Mouse (Mus musculus) cerebellum, adult 2 months (tissue): ENCODE data around the gene Fstl1.

Experiments
- CTCF ChIP-seq: fragments of 200-500 bp; IDR thresholded peaks from 2 replicates; pipeline ENCODE4 v1.5.1; 2011; ENCODE audit warnings: low read depth, mild to moderate bottlenecking, control low read depth, low read length, moderate library complexity, borderline replicate concordance; ENCODE audit not compliant: insufficient read depth
- POLR2A ChIP-seq: fragments of 200-500 bp; IDR thresholded peaks from 2 replicates; pipeline ENCODE4 v1.6.1; 2011; ENCODE audit warnings: low read length, control low read depth, borderline replicate concordance; ENCODE audit not compliant: insufficient read depth

DNA sequence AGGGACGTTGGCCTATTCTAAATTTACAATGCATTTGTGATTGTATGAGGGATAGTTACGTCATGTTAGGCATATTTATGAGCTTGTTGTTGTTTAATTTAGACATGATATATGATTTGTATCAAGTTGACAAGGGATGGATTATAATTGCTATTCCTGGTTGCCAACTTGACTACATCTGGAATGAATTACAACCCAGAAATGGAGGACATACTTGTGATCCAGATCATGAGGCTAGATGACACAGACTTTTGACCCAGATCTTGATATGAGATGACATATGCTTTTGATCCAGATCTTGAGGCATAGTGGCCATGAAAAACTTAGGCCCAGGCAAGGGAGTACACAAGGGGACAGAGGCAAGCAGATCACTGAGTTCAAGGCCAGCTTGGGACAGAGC is 36.6 kb upstream of the Fstl1 start:
- no peak for TF ChIP-seq POLR2A
- no peak for TF ChIP-seq CTCF
